8 mouse cellular contexts compared by ENCODE assay signal in the genomic region with DNA sequence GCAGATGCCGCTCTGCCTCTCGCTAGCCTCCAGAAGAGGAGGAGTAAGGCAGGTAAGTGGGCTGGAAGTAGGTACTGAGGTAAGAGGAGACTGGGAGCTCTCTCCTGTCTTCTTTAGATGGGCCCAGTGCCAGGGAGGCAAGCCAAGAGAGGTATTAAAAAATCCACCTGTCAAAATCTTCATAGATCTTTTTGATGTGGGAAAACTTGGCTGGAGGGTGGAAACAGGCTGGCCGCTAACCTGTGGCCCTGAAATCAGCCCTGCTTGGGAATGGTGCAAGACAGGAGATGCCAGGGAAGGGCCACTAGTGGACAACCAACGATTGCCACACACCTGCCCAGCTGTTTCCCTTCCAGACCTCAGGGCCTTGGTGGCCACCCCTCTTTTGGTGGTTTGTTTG. TPM values are rescaled to one million over a fixed set of nuclear protein-coding genes. Genes with fewer than 3 reads are reported as not detected.
DNase-seq lines count a peak whose midpoint lies in the region; ATAC-seq and TF ChIP-seq lines count a peak whose summit lies in the region.

No protein-coding gene starts in this region.

- ATAC-seq in hindbrain, embryonic 11.5 days (ENCODE audit: low FRiP score): no peak
- no peak for ATAC-seq in forebrain, embryonic 13.5 days
- ATAC-seq in liver, postnatal 0 days: peak; percentile 9; the same call in 1 of the 2 replicates

- no peak for TF ChIP-seq POLR2A in cerebellum, adult 2 months (IDR thresholded peaks at IDR 0.05; ENCODE audit: borderline replicate concordance, insufficient read depth, low read length)

- DNase-seq in hindbrain, embryonic 10.5 days (ENCODE audit: low spot score): no peak
- no peak for DNase-seq in hindbrain, embryonic 11.5 days (ENCODE audit: low spot score)
- peak in 1 of 2 experiments; percentile 61 for DNase-seq in cerebellum, adult 2 months
- DNase-seq in liver, postnatal 0 days: peak; percentile 70
- no peak for DNase-seq in retina, embryonic 14.5 days (ENCODE audit: low spot score)
- DNase-seq in left cerebral cortex, postnatal 36 days (ENCODE audit: low spot score in 2 of 2): no peak
- no peak for DNase-seq in thymus, postnatal 14 days

- H3K9me3 ChIP-seq in hindbrain, embryonic 10.5 days: no peaks in the 10 kb centered on the region
- H3K9me3 ChIP-seq in hindbrain, embryonic 11.5 days (ENCODE audit: control insufficient read depth, low read length): no peaks in the 10 kb centered on the region
- no peaks in the 10 kb centered on the region for H3K9me3 ChIP-seq in forebrain, embryonic 13.5 days (replicated peaks)
- no peaks in the 10 kb centered on the region for H3K9me3 ChIP-seq in liver, postnatal 0 days (ENCODE audit: low read length)

- no peak for TF ChIP-seq CTCF in cerebellum, adult 2 months (IDR thresholded peaks at IDR 0.05; ENCODE audit: borderline replicate concordance, insufficient read depth, low read depth, low read length)
- no peak for TF ChIP-seq CTCF in liver, postnatal 0 days (IDR thresholded peaks at IDR 0.05; ENCODE audit: low read depth)

- TF ChIP-seq EP300 in liver, postnatal 0 days (IDR thresholded peaks at IDR 0.05; ENCODE audit: low read depth): no peak

- H3K36me3 ChIP-seq in hindbrain, embryonic 10.5 days: peaks cover 31% of the 10 kb centered on the region
- H3K36me3 ChIP-seq in hindbrain, embryonic 11.5 days (ENCODE audit: control insufficient read depth, insufficient read depth, low read length): no peaks in the 10 kb centered on the region
- peaks cover 16% of the 10 kb centered on the region for H3K36me3 ChIP-seq in forebrain, embryonic 13.5 days (ENCODE audit: poor library complexity, severe bottlenecking)
- H3K36me3 ChIP-seq in liver, postnatal 0 days (replicated peaks; ENCODE audit: insufficient read depth, low read length): peaks cover 30% of the 10 kb centered on the region

- peak overlapping the region; percentile 94; the same call in 1 of the 2 replicates for H3K4me3 ChIP-seq in hindbrain, embryonic 10.5 days
- H3K4me3 ChIP-seq in hindbrain, embryonic 11.5 days (ENCODE audit: low read depth, low read length): no peak overlapping the region
- H3K4me3 ChIP-seq in cerebellum, adult 2 months (replicated peaks; ENCODE audit: insufficient read depth, low read depth, low read length): peak overlapping the region; percentile 68
- H3K4me3 ChIP-seq in forebrain, embryonic 13.5 days: peak overlapping the region; percentile 83; the same call in 1 of the 2 replicates
- peak overlapping the region; percentile 98 for H3K4me3 ChIP-seq in liver, postnatal 0 days (ENCODE audit: low read depth, low read length)

- no peak overlapping the region for H3K9ac ChIP-seq in hindbrain, embryonic 11.5 days (ENCODE audit: low read depth, low read length)
- peak overlapping the region; percentile 21; the same call in 1 of the 2 replicates for H3K9ac ChIP-seq in forebrain, embryonic 13.5 days
- H3K9ac ChIP-seq in liver, postnatal 0 days (replicated peaks): peak overlapping the region; percentile 98

- peaks cover 17% of the 10 kb centered on the region for H3K27me3 ChIP-seq in hindbrain, embryonic 10.5 days (ENCODE audit: insufficient read depth, poor library complexity, severe bottlenecking)
- no peaks in the 10 kb centered on the region for H3K27me3 ChIP-seq in hindbrain, embryonic 11.5 days (ENCODE audit: control insufficient read depth, insufficient read depth, low read length)
- no peaks in the 10 kb centered on the region for H3K27me3 ChIP-seq in cerebellum, adult 2 months (ENCODE audit: control insufficient read depth, insufficient read depth, low read length)
- H3K27me3 ChIP-seq in forebrain, embryonic 13.5 days: no peaks in the 10 kb centered on the region
- no peaks in the 10 kb centered on the region for H3K27me3 ChIP-seq in liver, postnatal 0 days (ENCODE audit: insufficient read depth, low read length)

- no peak overlapping the region for H3K4me2 ChIP-seq in hindbrain, embryonic 11.5 days (replicated peaks; ENCODE audit: low read depth, low read length)
- H3K4me2 ChIP-seq in forebrain, embryonic 13.5 days: peak overlapping the region; percentile 77
- H3K4me2 ChIP-seq in liver, postnatal 0 days (ENCODE audit: low read depth, low read length): peak overlapping the region; percentile 88

- intact Hi-C loops in left cerebral cortex, postnatal 36 days (cut with DNase I): no loop called here

- WGBS in hindbrain, embryonic 10.5 days: 92% methylated on average over 4 of the region's 4 CpGs
- 85% methylated on average over 4 of the region's 4 CpGs for WGBS in hindbrain, embryonic 11.5 days
- 21% methylated on average over 4 of the region's 4 CpGs for WGBS in cerebellum, adult 2 months
- 94% methylated on average over 4 of the region's 4 CpGs for WGBS in forebrain, embryonic 13.5 days
- WGBS in liver, postnatal 0 days (ENCODE audit: insufficient replicate concordance): 70% methylated on average over 4 of the region's 4 CpGs

- H3K4me1 ChIP-seq in hindbrain, embryonic 10.5 days (replicated peaks): peaks cover 56% of the 10 kb centered on the region
- peaks cover 13% of the 10 kb centered on the region; the same call in 1 of the 2 replicates for H3K4me1 ChIP-seq in hindbrain, embryonic 11.5 days (replicated peaks; ENCODE audit: control insufficient read depth, insufficient read depth, low read length)
- peaks cover 14% of the 10 kb centered on the region for H3K4me1 ChIP-seq in cerebellum, adult 2 months (ENCODE audit: control insufficient read depth, insufficient read depth, low read length)
- peaks cover 48% of the 10 kb centered on the region for H3K4me1 ChIP-seq in forebrain, embryonic 13.5 days
- H3K4me1 ChIP-seq in liver, postnatal 0 days (ENCODE audit: insufficient read depth): peaks cover 45% of the 10 kb centered on the region

- no peak overlapping the region for H3K27ac ChIP-seq in hindbrain, embryonic 10.5 days
- no peak overlapping the region for H3K27ac ChIP-seq in hindbrain, embryonic 11.5 days (ENCODE audit: low read depth, low read length)
- H3K27ac ChIP-seq in cerebellum, adult 2 months (ENCODE audit: insufficient read depth, low read length): peak overlapping the region; percentile 85; the same call in 1 of the 2 replicates
- no peak overlapping the region for H3K27ac ChIP-seq in forebrain, embryonic 13.5 days
- peak overlapping the region; percentile 98 for H3K27ac ChIP-seq in liver, postnatal 0 days (ENCODE audit: low read depth)

RNA-seq across cellular contexts. Expression of gene Crat, which starts 1.5 kb away (rescaled TPM):
- polyA plus RNA-seq in hindbrain, embryonic 10.5 days (2016; fragmentation: Nextera tagmentation; extraction: Ambion mirVana): 22.4 and 26.7 TPM in 2 replicates
- 21.5 and 27.5 TPM in 2 replicates for polyA plus RNA-seq in hindbrain, embryonic 11.5 days (2014; fragmentation: Nextera tagmentation; extraction: Ambion mirVana)
- 50.9 and 52.1 TPM in 2 replicates for polyA plus RNA-seq in cerebellum, adult 2 months (2012; rRNA removed)
- polyA plus RNA-seq in forebrain, embryonic 13.5 days (2015; fragmentation: Nextera tagmentation; extraction: Ambion mirVana): 16.3 and 21.0 TPM in 2 replicates
- polyA plus RNA-seq in liver, postnatal 0 days (2015; fragmentation: Nextera tagmentation; extraction: Ambion mirVana): 57.5 and 64.3 TPM in 2 replicates
- 10 to 100 TPM; 46.3 to 54.5 TPM for total RNA-seq in left cerebral cortex, postnatal 36 days (2021)

RNA-seq across cellular contexts. Expression of gene Ptpa, which starts 1.7 kb away (rescaled TPM):
- 149 and 151 TPM in 2 replicates for polyA plus RNA-seq in hindbrain, embryonic 10.5 days (2016; fragmentation: Nextera tagmentation; extraction: Ambion mirVana)
- 55.4 and 62.8 TPM in 2 replicates for polyA plus RNA-seq in hindbrain, embryonic 11.5 days (2014; fragmentation: Nextera tagmentation; extraction: Ambion mirVana)
- 204 and 207 TPM in 2 replicates for polyA plus RNA-seq in cerebellum, adult 2 months (2012; rRNA removed)
- 126 and 141 TPM in 2 replicates for polyA plus RNA-seq in forebrain, embryonic 13.5 days (2015; fragmentation: Nextera tagmentation; extraction: Ambion mirVana)
- 65.6 and 76.8 TPM in 2 replicates for polyA plus RNA-seq in liver, postnatal 0 days (2015; fragmentation: Nextera tagmentation; extraction: Ambion mirVana)
- 100 to 1,000 TPM; 175 to 182 TPM for total RNA-seq in left cerebral cortex, postnatal 36 days (2021)

RNA-seq across cellular contexts. Expression of gene Dolpp1, which starts 22.0 kb away (rescaled TPM):
- 52.9 and 55.6 TPM in 2 replicates for polyA plus RNA-seq in hindbrain, embryonic 10.5 days (2016; fragmentation: Nextera tagmentation; extraction: Ambion mirVana)
- 41.9 and 44.5 TPM in 2 replicates for polyA plus RNA-seq in hindbrain, embryonic 11.5 days (2014; fragmentation: Nextera tagmentation; extraction: Ambion mirVana)
- 50.5 and 55.9 TPM in 2 replicates for polyA plus RNA-seq in cerebellum, adult 2 months (2012; rRNA removed)
- 53.0 and 56.7 TPM in 2 replicates for polyA plus RNA-seq in forebrain, embryonic 13.5 days (2015; fragmentation: Nextera tagmentation; extraction: Ambion mirVana)
- 12.0 and 12.2 TPM in 2 replicates for polyA plus RNA-seq in liver, postnatal 0 days (2015; fragmentation: Nextera tagmentation; extraction: Ambion mirVana)
- 10 to 100 TPM; 24.4 to 27.0 TPM for total RNA-seq in left cerebral cortex, postnatal 36 days (2021)

RNA-seq across cellular contexts. Expression of gene Miga2, which starts 50.1 kb away (rescaled TPM):
- polyA plus RNA-seq in hindbrain, embryonic 10.5 days (2016; fragmentation: Nextera tagmentation; extraction: Ambion mirVana): 29.7 and 33.6 TPM in 2 replicates
- 13.9 and 18.6 TPM in 2 replicates for polyA plus RNA-seq in hindbrain, embryonic 11.5 days (2014; fragmentation: Nextera tagmentation; extraction: Ambion mirVana)
- 108 and 114 TPM in 2 replicates for polyA plus RNA-seq in cerebellum, adult 2 months (2012; rRNA removed)
- 22.4 and 23.5 TPM in 2 replicates for polyA plus RNA-seq in forebrain, embryonic 13.5 days (2015; fragmentation: Nextera tagmentation; extraction: Ambion mirVana)
- polyA plus RNA-seq in liver, postnatal 0 days (2015; fragmentation: Nextera tagmentation; extraction: Ambion mirVana): 7.6 and 8.2 TPM in 2 replicates
- total RNA-seq in left cerebral cortex, postnatal 36 days (2021): 100 to 1,000 TPM; 106 to 124 TPM

RNA-seq across cellular contexts. Expression of gene Sh3glb2, which starts 55.0 kb away (rescaled TPM):
- polyA plus RNA-seq in hindbrain, embryonic 10.5 days (2016; fragmentation: Nextera tagmentation; extraction: Ambion mirVana): 80.5 and 89.3 TPM in 2 replicates
- polyA plus RNA-seq in hindbrain, embryonic 11.5 days (2014; fragmentation: Nextera tagmentation; extraction: Ambion mirVana): 42.6 and 48.5 TPM in 2 replicates
- polyA plus RNA-seq in cerebellum, adult 2 months (2012; rRNA removed): 509 and 525 TPM in 2 replicates
- 100 and 126 TPM in 2 replicates for polyA plus RNA-seq in forebrain, embryonic 13.5 days (2015; fragmentation: Nextera tagmentation; extraction: Ambion mirVana)
- 13.9 and 14.4 TPM in 2 replicates for polyA plus RNA-seq in liver, postnatal 0 days (2015; fragmentation: Nextera tagmentation; extraction: Ambion mirVana)
- 100 to 1,000 TPM; 267 to 316 TPM for total RNA-seq in left cerebral cortex, postnatal 36 days (2021)

Comparison
In these comparisons a context has a peak if more than half of its experiments do, and no peak if none do; other contexts are left out.
1. H3K27ac ChIP-seq: peak in cerebellum, adult 2 months (single experiment) and liver, postnatal 0 days (single experiment); none in hindbrain, embryonic 10.5 days (single experiment), hindbrain, embryonic 11.5 days (single experiment) and forebrain, embryonic 13.5 days (single experiment).